Mouse (Mus musculus): Measurements from ENCODE around the gene Gm47289. TPM values are rescaled to one million over a fixed set of nuclear protein-coding genes. Genes with fewer than 3 reads are reported as not detected.
A peak's percentile ranks its signal among the peaks of the same experiment; 100 is the strongest.

Gene Gm47289
- polyA plus RNA-seq, 1 experiment, result not detected

DNA sequence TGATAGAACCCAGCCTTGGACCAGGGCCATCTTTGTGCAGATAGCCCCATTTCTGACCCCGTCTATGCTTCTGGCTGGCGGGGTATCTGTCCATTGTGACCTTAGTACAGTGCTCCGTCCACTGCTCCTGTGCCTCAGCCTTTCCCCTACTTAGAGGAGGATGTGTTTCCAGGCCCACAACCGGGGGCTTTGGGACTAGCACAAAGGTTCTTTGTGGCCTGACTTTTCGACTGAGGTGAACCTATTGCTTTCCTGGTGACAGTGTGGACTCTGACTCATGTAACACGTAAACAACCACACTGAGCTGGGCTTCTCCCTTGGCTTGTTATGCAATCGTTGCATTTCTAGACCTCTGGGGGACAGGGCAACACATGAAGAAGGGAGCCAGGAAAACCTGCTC lies 5.8 kb downstream of the Gm47289 start:
- TF ChIP-seq CTCF (IDR thresholded peaks at IDR 0.05; ENCODE audit: borderline replicate concordance, extremely low read depth, insufficient read depth, insufficient read length) (no peak), POLR2A (IDR thresholded peaks at IDR 0.05; ENCODE audit: borderline replicate concordance, extremely low read depth, insufficient read depth, insufficient read length, poor library complexity, severe bottlenecking) (no peak)
- no peak for DNase-seq (ENCODE audit: low read depth)

DNA sequence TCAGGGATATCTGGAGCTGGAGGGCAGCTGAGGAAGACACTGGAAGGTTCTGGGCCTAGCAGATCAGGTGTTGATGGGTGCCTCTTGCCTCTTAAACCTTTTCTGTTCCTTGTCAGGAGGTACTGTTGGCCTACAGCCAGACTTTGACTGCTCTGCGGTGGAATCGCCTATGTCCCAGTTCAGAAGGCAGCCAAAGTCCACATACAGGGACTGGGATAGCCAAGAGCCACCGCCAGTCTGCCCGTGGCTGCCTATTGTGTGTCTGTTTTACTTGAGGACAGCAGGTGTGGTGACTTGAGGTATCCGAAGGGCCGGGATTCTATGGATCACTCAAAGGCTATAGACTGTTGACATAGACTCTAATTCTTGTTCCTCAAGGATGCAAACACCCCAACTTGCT lies 6.6 kb downstream of the Gm47289 start:
- TF ChIP-seq CTCF (IDR thresholded peaks at IDR 0.05; ENCODE audit: borderline replicate concordance, extremely low read depth, insufficient read depth, insufficient read length), result no peak
- TF ChIP-seq POLR2A (IDR thresholded peaks at IDR 0.05; ENCODE audit: borderline replicate concordance, extremely low read depth, insufficient read depth, insufficient read length, poor library complexity, severe bottlenecking), result no peak
- DNase-seq (ENCODE audit: low read depth), result no peak

DNA sequence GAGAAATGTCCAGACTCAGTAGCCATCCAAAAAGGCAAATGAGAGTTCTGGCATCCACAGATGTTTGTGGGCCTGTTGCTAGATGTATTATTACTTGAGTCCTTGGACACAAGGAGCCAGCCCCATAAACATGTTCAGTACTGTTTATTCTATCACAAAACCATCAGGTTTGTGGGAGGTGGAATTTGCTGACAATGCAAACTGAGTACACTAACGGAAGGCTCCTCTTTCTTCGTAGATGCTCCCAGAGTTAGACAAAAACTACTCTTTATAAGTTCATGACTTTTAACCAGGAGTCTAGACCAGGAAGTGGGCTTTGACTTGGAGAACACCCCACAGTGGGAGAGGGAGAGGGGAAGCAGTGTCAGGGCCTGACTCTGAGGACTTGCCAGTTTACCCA lies 8.6 kb downstream of the Gm47289 start:
- DNase-seq (ENCODE audit: low read depth), result no peak
- no peak for TF ChIP-seq POLR2A (IDR thresholded peaks at IDR 0.05; ENCODE audit: borderline replicate concordance, extremely low read depth, insufficient read depth, insufficient read length, poor library complexity, severe bottlenecking)
- TF ChIP-seq CTCF (IDR thresholded peaks at IDR 0.05; ENCODE audit: borderline replicate concordance, extremely low read depth, insufficient read depth, insufficient read length), result no peak

GRCm38 (mm10) chr9:119179292-119179691 lies 20.3 kb downstream of the Gm47289 start:
- no peak for TF ChIP-seq CTCF (IDR thresholded peaks at IDR 0.05; ENCODE audit: borderline replicate concordance, extremely low read depth, insufficient read depth, insufficient read length)
- TF ChIP-seq POLR2A (IDR thresholded peaks at IDR 0.05; ENCODE audit: borderline replicate concordance, extremely low read depth, insufficient read depth, insufficient read length, poor library complexity, severe bottlenecking), result no peak
- DNase-seq (ENCODE audit: low read depth), result no peak

DNA sequence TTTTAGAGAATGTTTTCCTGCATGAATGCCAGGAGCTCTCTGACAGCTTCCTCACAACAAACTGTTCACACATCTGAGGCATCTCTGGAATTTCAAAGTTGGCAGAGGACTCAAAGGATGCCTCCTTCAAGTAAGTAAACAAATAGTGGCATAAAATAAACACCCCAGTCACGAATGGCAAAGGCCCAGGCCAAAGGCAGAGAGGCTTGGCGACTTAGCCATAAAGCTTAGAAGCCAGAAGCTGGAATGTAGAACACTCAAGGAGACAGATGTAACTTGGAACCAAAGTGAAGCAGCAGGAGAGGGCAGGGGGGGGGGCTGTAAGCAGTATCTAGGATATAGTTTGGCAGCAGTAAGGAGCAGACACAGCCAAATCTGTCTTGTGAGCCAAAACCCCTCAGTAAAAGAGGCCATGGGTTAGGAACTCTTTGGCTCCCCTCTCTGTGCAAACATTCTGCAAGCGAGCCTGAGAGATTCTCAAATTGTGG lies 22.3 kb downstream of the Gm47289 start:
- TF ChIP-seq CTCF (IDR thresholded peaks at IDR 0.05; ENCODE audit: borderline replicate concordance, extremely low read depth, insufficient read depth, insufficient read length) (no peak), POLR2A (IDR thresholded peaks at IDR 0.05; ENCODE audit: borderline replicate concordance, extremely low read depth, insufficient read depth, insufficient read length, poor library complexity, severe bottlenecking) (no peak)
- DNase-seq (ENCODE audit: low read depth), result peak; percentile 71

GRCm38 (mm10) chr9:119192202-119192990 lies 33.4 kb downstream of the Gm47289 start:
- TF ChIP-seq CTCF (IDR thresholded peaks at IDR 0.05; ENCODE audit: borderline replicate concordance, extremely low read depth, insufficient read depth, insufficient read length) (peak; percentile 63), POLR2A (IDR thresholded peaks at IDR 0.05; ENCODE audit: borderline replicate concordance, extremely low read depth, insufficient read depth, insufficient read length, poor library complexity, severe bottlenecking) (no peak)
- DNase-seq (ENCODE audit: low read depth), result peak; percentile 39

DNA sequence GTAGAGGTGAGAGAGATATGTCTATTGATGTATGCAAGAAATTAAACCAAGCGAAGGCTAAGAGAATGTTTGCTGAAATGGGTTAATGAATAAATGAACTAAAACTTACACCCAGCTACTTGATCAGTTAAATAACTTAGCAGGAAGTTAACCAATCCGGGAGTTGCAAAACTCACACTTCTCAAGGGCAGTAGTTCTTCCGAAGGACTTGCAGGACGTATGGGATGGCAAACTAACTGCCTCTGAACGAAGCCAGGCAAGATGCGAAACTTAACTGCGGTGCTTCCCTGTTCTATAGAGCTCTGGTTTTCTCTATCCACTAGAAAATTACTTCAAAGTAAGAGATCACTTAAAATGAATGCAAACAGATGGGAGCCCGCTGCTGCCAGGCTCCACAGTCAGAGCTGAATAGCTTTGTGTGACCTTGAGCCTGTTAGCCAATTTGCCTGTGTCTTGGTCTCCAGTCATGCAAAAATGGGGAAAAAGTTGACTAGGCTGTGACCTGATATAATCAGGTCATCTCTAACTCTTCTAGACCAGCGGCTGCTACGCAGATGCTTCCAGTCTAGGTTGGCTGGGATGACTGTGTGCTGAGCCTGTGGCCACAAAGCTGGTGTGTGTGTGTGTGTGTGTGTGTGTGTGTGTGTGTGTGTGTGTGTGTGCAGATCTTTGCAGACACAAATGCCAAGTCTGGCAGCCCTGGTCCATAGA lies 40.3 kb downstream of the Gm47289 start:
- TF ChIP-seq POLR2A (IDR thresholded peaks at IDR 0.05; ENCODE audit: borderline replicate concordance, extremely low read depth, insufficient read depth, insufficient read length, poor library complexity, severe bottlenecking), result no peak
- peak; percentile 54 for DNase-seq (ENCODE audit: low read depth)

GRCm38 (mm10) chr9:119201653-119202052 lies 42.7 kb downstream of the Gm47289 start:
- DNase-seq (ENCODE audit: low read depth), result no peak
- TF ChIP-seq CTCF (IDR thresholded peaks at IDR 0.05; ENCODE audit: borderline replicate concordance, extremely low read depth, insufficient read depth, insufficient read length) (no peak), POLR2A (IDR thresholded peaks at IDR 0.05; ENCODE audit: borderline replicate concordance, extremely low read depth, insufficient read depth, insufficient read length, poor library complexity, severe bottlenecking) (no peak)

DNA sequence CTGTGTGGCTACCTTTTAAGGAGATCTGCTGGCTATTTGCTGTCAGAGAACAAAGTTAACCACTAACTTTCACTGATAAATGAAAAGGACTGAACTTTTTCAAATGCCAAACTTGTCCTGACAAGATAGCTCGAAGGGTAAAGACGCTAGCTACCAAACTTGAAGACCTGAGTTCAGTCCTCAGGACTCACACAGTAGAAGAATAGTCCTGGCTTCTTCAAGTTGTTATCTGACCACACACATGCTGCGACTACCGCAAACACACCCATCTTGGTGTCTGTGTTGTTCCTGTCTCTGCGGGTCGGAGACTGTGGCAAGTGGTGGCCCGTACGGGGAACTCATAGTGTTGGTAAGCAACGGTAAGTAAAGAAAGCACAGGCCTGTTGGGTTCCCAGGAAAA lies 44.7 kb downstream of the Gm47289 start:
- TF ChIP-seq POLR2A (IDR thresholded peaks at IDR 0.05; ENCODE audit: borderline replicate concordance, extremely low read depth, insufficient read depth, insufficient read length, poor library complexity, severe bottlenecking) (no peak), CTCF (IDR thresholded peaks at IDR 0.05; ENCODE audit: borderline replicate concordance, extremely low read depth, insufficient read depth, insufficient read length) (no peak)

DNA sequence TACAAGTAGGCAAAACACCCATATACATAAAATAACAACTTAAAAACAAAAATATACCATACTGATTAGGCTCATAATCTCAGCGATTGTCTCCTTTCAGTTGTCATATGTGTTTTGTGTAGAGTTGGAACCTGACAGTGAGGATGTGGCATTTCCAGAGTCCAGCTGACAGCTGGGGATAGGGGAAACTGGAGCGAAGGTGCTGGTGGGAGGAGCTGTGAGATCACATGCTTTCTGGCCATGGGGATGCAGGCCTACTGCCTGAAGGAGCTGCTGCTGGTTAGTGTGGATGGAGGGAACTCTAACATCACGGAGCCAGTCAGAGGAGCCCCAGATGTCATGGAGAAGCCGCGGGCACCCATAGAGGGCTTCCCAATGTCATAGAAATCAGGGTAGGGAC lies 46.8 kb downstream of the Gm47289 start:
- DNase-seq (ENCODE audit: low read depth), result no peak
- TF ChIP-seq CTCF (IDR thresholded peaks at IDR 0.05; ENCODE audit: borderline replicate concordance, extremely low read depth, insufficient read depth, insufficient read length) (no peak), POLR2A (IDR thresholded peaks at IDR 0.05; ENCODE audit: borderline replicate concordance, extremely low read depth, insufficient read depth, insufficient read length, poor library complexity, severe bottlenecking) (no peak)

More for the DNA sequence above, 44.7 kb downstream of the Gm47289 start:
- DNase-seq (ENCODE audit: low read depth), result no peak

DNA sequence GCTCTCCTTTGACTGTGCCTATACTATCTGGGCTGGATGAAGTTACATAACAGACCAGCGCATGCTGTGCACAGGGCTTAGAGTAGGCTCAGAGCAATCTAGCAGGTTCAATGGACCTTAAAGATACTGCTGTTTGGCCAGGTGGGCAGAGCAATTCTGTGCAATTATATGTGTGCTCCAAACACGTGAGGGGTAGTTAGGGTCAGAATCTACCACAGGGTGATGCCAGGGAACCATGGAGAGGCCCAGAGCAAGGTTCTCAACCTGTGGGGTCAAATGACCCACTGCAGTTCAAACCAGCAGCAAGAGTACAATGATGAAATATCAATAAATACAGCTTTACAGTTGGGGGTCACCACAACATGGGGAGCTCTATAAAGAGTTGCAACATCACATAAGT lies 47.7 kb downstream of the Gm47289 start:
- no peak for TF ChIP-seq POLR2A (IDR thresholded peaks at IDR 0.05; ENCODE audit: borderline replicate concordance, extremely low read depth, insufficient read depth, insufficient read length, poor library complexity, severe bottlenecking)
- no peak for TF ChIP-seq CTCF (IDR thresholded peaks at IDR 0.05; ENCODE audit: borderline replicate concordance, extremely low read depth, insufficient read depth, insufficient read length)
- DNase-seq (ENCODE audit: low read depth), result no peak

Data from brain, embryonic 14.5 days (tissue).